Mouse (Mus musculus) ES-E14 (cell line): ENCODE data around the gene Jade2. TPM values are rescaled to one million over a fixed set of nuclear protein-coding genes. Genes with fewer than 3 reads are reported as not detected.
A peak's percentile ranks its signal among the peaks of the same experiment; 100 is the strongest.
"Not testable (repeated sequence)": the region's sequence is repeated elsewhere in the genome, so short reads cannot be mapped to it uniquely, and the experiment has no call there.

Source experiments
- DNase-seq: peaks from one replicate; pipeline ENCODE4 v3.0.0-alpha.2; 2013; ENCODE audit warnings: low read depth, low spot score
- H3K27ac ChIP-seq: 2 replicates; pipeline ENCODE4 v1.5.1; 2012; ENCODE audit warnings: low read depth, mild to moderate bottlenecking, low read length, moderate library complexity, mixed read lengths; ENCODE audit not compliant: poor library complexity, insufficient read depth, severe bottlenecking
- H3K36me3 ChIP-seq: 2 replicates; pipeline ENCODE4 v1.6.1; 2012; ENCODE audit warnings: mild to moderate bottlenecking, low read length, moderate library complexity, mixed read lengths; ENCODE audit not compliant: control insufficient read depth, poor library complexity, insufficient read depth, severe bottlenecking
- H3K4me1 ChIP-seq, 2 experiments: fragments of 150-350 bp in 1 of 2; sonication (generic) in 1 of 2; 2 replicates each; pipeline ENCODE4 v1.6.1; 2012; ENCODE audit warnings: low read length in 2 of 2, mild to moderate bottlenecking in 1 of 2, mixed read lengths in 1 of 2; ENCODE audit not compliant: control insufficient read depth in 2 of 2, insufficient read depth in 2 of 2, poor library complexity in 1 of 2
- H3K4me3 ChIP-seq, 2 experiments: fragments of 150-350 bp in 1 of 2; sonication (generic) in 1 of 2; 2 replicates each; pipeline ENCODE4 v1.5.1; 2012; ENCODE audit warnings: low read length in 2 of 2, low read depth in 1 of 2, mild to moderate bottlenecking in 1 of 2, mixed read lengths in 1 of 2; ENCODE audit not compliant: insufficient read depth in 1 of 2, poor library complexity in 1 of 2, severe bottlenecking in 1 of 2
- H3K9ac ChIP-seq: 2 replicates; pipeline ENCODE4 v1.6.1; 2012; ENCODE audit warnings: low read depth, mild to moderate bottlenecking, low read length, mixed read lengths; ENCODE audit not compliant: poor library complexity, insufficient read depth, severe bottlenecking
- H3K9me3 ChIP-seq: fragments of 150-350 bp; sonication (generic); 2 replicates; pipeline ENCODE4 v1.6.1; 2012; ENCODE audit warnings: low read depth, mild to moderate bottlenecking, low read length; ENCODE audit not compliant: control insufficient read depth, insufficient read depth
- CHD2 ChIP-seq: IDR thresholded peaks from 2 replicates; pipeline ENCODE4 v1.6.1; 2014; ENCODE audit warnings: mild to moderate bottlenecking, low read depth, low read length, inconsistent platforms
- HCFC1 ChIP-seq: IDR thresholded peaks from 2 replicates; pipeline ENCODE4 v1.6.1; 2012; ENCODE audit warnings: low read length, inconsistent platforms, borderline replicate concordance; ENCODE audit not compliant: insufficient read depth
- MAFK ChIP-seq: IDR thresholded peaks from 2 replicates; pipeline ENCODE4 v1.6.1; 2014; ENCODE audit warnings: mild to moderate bottlenecking, low read depth, low read length, inconsistent platforms; ENCODE audit not compliant: insufficient read depth
- ZC3H11A ChIP-seq: IDR thresholded peaks from 2 replicates; pipeline ENCODE4 v1.6.1; 2012; ENCODE audit warnings: low read depth, mild to moderate bottlenecking, inconsistent platforms, low read length, borderline replicate concordance
- ZNF384 ChIP-seq: IDR thresholded peaks from 2 replicates; pipeline ENCODE4 v1.6.1; 2012; ENCODE audit warnings: low read depth, low read length, inconsistent platforms
- in situ Hi-C, 2 experiments: fragments of 600-800 bp; cut with MboI; formaldehyde crosslinking; loops; one replicate each; pipeline ENCODE4 v1.15.1; 2025; ENCODE audit warnings: low sequenced_read_pairs in 2 of 2, inconsistent platforms in 1 of 2; ENCODE audit not compliant: unreplicated experiment in 2 of 2
- total RNA-seq: library from RNA; depleted of rRNA; stranded (reverse); fragments of 300-350 nt; gene quantifications from 2 replicates; pipeline ENCODE4 v1.2.3, GENCODE M21; 2012

The Jade2 gene
- total RNA-seq, 1 experiment, result 11.8 TPM

DNA sequence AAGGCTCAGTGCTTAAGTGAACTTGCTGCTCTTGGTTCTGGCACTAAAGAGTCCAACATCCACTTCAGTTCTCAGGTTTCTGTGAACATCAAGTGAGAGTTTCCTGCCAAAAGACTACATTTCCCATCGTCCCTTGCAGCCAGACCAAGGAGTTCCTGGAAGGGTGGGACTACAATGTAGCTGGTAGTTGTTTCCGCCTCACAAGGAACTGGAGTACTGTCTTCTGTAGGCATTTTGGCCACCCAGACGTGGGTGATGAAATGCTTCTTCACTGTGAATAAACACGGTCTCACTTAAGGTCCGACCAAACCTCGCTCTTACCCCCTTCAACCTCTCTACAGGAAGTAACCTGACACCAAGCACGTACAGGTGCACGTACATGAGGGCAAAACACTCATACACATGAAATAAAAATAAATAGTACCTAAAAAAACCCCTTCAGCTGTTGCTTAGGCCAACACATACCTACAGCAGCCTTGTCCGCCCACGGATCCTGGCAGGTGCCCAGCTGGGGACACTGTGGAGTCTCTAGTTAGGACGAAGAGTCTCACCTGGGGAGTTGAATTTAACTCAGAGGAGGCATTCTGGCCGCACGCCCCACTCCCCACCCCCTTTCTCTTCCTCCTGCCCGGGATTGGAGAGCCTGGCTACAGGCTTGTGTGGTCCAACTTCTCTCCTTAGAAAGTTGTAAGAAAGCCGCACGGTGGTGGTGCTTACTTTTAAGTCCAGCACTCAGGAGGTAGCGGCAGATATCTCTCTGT lies 52.1 kb downstream of the Jade2 start:
- Histone ChIP-seq H3K4me1 (peaks cover 0 to 8% of the 10 kb centered on the region in 2 experiments; a peak in 1 of 4 replicates), H3K36me3 (no peaks in the 10 kb centered on the region), H3K9me3 (no peaks in the 10 kb centered on the region), H3K4me3 (peak overlapping the region; percentile 39 to 78), H3K27ac (peak overlapping the region; percentile 41; the same call in 1 of the 2 replicates), H3K9ac (peak overlapping the region; percentile 22; the same call in 1 of the 2 replicates)
- TF ChIP-seq MAFK, result no peak
- TF ChIP-seq HCFC1, result peak; percentile 96
- TF ChIP-seq CHD2, result no peak
- TF ChIP-seq ZNF384, result peak; percentile 54; the same call in 1 of the 2 replicates
- TF ChIP-seq ZC3H11A, result no peak
- in situ Hi-C loops, result no loop called here
- peak; percentile 74 for DNase-seq

GRCm38 (mm10) chr11:51800634-51801325 lies 56.7 kb downstream of the Jade2 start:
- no peak for DNase-seq
- TF ChIP-seq ZNF384, result peak; percentile 45; the same call in 1 of the 2 replicates
- TF ChIP-seq HCFC1, result no peak
- no peak for TF ChIP-seq MAFK
- H3K36me3 ChIP-seq, result no peaks in the 10 kb centered on the region
- H3K4me1 ChIP-seq, result peaks cover 0 to 2% of the 10 kb centered on the region in 2 experiments; a peak in 1 of 4 replicates
- in situ Hi-C loops, result no loop called here
- no peak overlapping the region; the same call in 1 of the 2 replicates for H3K9ac ChIP-seq
- no peak overlapping the region for H3K27ac ChIP-seq
- no peaks in the 10 kb centered on the region for H3K9me3 ChIP-seq
- no peak overlapping the region for H3K4me3 ChIP-seq

GRCm38 (mm10) chr11:51796272-51796671 lies 61.2 kb downstream of the Jade2 start:
- TF ChIP-seq HCFC1 (no peak), MAFK (no peak), ZC3H11A (no peak)
- Histone ChIP-seq H3K36me3 (peaks cover 3% of the 10 kb centered on the region), H3K27ac (no peak overlapping the region), H3K4me1 (peaks cover 0 to 2% of the 10 kb centered on the region in 2 experiments; a peak in 1 of 4 replicates), H3K4me3 (no peak overlapping the region), H3K9me3 (no peaks in the 10 kb centered on the region), H3K9ac (no peak overlapping the region)
- in situ Hi-C loops, result no loop called here
- no peak for DNase-seq

DNA sequence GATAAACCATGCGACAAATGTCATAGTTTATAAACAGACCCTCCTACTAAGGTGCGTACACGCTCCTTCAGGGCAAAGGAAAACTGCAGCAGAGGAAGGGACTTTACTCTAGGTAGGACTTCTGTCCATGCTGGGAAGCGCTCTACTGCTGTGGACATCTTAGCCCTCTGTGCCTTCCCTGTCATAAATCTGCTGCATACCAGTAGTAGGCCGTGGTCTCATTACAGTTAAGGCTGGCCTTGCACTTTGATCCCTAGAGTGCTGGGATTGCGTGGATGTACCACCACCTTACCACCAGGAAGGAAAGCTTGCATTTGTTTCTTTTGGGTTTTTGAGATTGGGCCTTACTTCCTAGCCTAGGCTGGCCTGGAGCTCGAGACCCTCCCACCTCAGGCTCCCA lies 66.8 kb downstream of the Jade2 start:
- Histone ChIP-seq H3K4me3 (no peak overlapping the region), H3K4me1 (no peaks in the 10 kb centered on the region; a peak in 1 of 4 replicates), H3K9ac (no peak overlapping the region), H3K9me3 (no peaks in the 10 kb centered on the region), H3K27ac (no peak overlapping the region), H3K36me3 (peaks cover 9% of the 10 kb centered on the region)
- DNase-seq, result no peak
- TF ChIP-seq ZNF384 (no peak), CHD2 (no peak), HCFC1 (no peak), MAFK (no peak), ZC3H11A (no peak)
- in situ Hi-C loops, result no loop called here

DNA sequence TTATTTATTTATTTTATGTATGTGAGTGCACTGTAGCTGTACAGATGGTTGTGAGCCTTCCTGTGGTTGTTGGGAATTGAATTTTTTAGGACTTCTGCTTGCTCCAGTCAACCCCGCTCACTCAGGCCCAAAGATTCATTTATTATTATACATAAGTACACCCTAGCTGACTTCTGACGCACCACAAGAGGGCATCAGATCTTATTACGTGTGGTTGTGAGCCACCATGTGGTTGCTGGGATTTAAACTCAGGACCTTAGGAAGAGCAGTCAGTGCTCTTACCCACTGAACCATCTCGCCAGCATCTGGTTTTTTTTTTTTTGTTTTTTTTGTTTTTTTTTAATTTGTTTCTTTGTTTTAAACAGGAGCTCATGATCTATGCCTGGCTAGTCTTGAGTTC lies 67.7 kb downstream of the Jade2 start:
- DNase-seq, H3K4me3 ChIP-seq, H3K27ac ChIP-seq, H3K4me1 ChIP-seq, in situ Hi-C loops, H3K9me3 ChIP-seq, H3K36me3 ChIP-seq, H3K9ac ChIP-seq: not testable (repeated sequence)
